Mouse (Mus musculus): Measurements from ENCODE around the gene Il1a. TPM values are rescaled to one million over a fixed set of nuclear protein-coding genes. Genes with fewer than 3 reads are reported as not detected.

Il1a gene
- polyA plus RNA-seq, 1 experiment from 2014 or later = 0.25 TPM

- Histone ChIP-seq H3K9me3 (replicated peaks; ENCODE audit: control insufficient read depth, low read length, poor library complexity, severe bottlenecking) (no peaks in the 10 kb centered on the region; the same call in 1 of the 2 replicates), H3K27me3 (ENCODE audit: control insufficient read depth, insufficient read depth, low read depth, low read length) (no peaks in the 10 kb centered on the region), H3K36me3 (ENCODE audit: control insufficient read depth, insufficient read depth, low read length) (no peaks in the 10 kb centered on the region), H3K9ac (ENCODE audit: low read depth, low read length) (no peak overlapping the region), H3K4me3 (ENCODE audit: low read depth, low read length) (no peak overlapping the region), H3K4me2 (ENCODE audit: low read length) (no peak overlapping the region), H3K4me1 (ENCODE audit: control insufficient read depth, insufficient read depth, low read length) (no peaks in the 10 kb centered on the region), H3K27ac (ENCODE audit: low read length) (no peak overlapping the region)
- ATAC-seq = no peak
- 91% methylated on average over 9 of the region's 9 CpGs for WGBS
Measured at GRCm38 (mm10) chr2:129270621-129271020, 39.2 kb downstream of the Il1a start.

- WGBS = 94% methylated on average over 5 of the region's 5 CpGs
Measured at GRCm38 (mm10) chr2:129269986-129270385, 39.8 kb downstream of the Il1a start.

GRCm38 (mm10) chr2:129269161-129269643 is 40.6 kb downstream of the Il1a start:
- H3K4me1 ChIP-seq (ENCODE audit: control insufficient read depth, insufficient read depth, low read length) = no peaks in the 10 kb centered on the region
- WGBS = 95% methylated on average over 12 of the region's 12 CpGs
- H3K27me3 ChIP-seq (ENCODE audit: control insufficient read depth, insufficient read depth, low read depth, low read length) = no peaks in the 10 kb centered on the region
- ATAC-seq = no peak
- no peak overlapping the region for H3K4me3 ChIP-seq (ENCODE audit: low read depth, low read length)
- no peak overlapping the region for H3K9ac ChIP-seq (ENCODE audit: low read depth, low read length)
- no peaks in the 10 kb centered on the region; the same call in 1 of the 2 replicates for H3K9me3 ChIP-seq (replicated peaks; ENCODE audit: control insufficient read depth, low read length, poor library complexity, severe bottlenecking)
- no peaks in the 10 kb centered on the region for H3K36me3 ChIP-seq (ENCODE audit: control insufficient read depth, insufficient read depth, low read length)
- no peak overlapping the region for H3K4me2 ChIP-seq (ENCODE audit: low read length)
- H3K27ac ChIP-seq (ENCODE audit: low read length) = no peak overlapping the region

More at GRCm38 (mm10) chr2:129269986-129270385, 39.8 kb downstream of the Il1a start:
- Histone ChIP-seq H3K4me3 (ENCODE audit: low read depth, low read length) (no peak overlapping the region), H3K4me1 (ENCODE audit: control insufficient read depth, insufficient read depth, low read length) (no peaks in the 10 kb centered on the region), H3K4me2 (ENCODE audit: low read length) (no peak overlapping the region), H3K9ac (ENCODE audit: low read depth, low read length) (no peak overlapping the region), H3K27me3 (ENCODE audit: control insufficient read depth, insufficient read depth, low read depth, low read length) (no peaks in the 10 kb centered on the region), H3K36me3 (ENCODE audit: control insufficient read depth, insufficient read depth, low read length) (no peaks in the 10 kb centered on the region), H3K27ac (ENCODE audit: low read length) (no peak overlapping the region), H3K9me3 (replicated peaks; ENCODE audit: control insufficient read depth, low read length, poor library complexity, severe bottlenecking) (no peaks in the 10 kb centered on the region; the same call in 1 of the 2 replicates)
- ATAC-seq = no peak

- no peak for ATAC-seq
- Histone ChIP-seq H3K27ac (ENCODE audit: low read length) (no peak overlapping the region), H3K4me1 (ENCODE audit: control insufficient read depth, insufficient read depth, low read length) (no peaks in the 10 kb centered on the region), H3K9ac (ENCODE audit: low read depth, low read length) (no peak overlapping the region), H3K9me3 (replicated peaks; ENCODE audit: control insufficient read depth, low read length, poor library complexity, severe bottlenecking) (no peaks in the 10 kb centered on the region; the same call in 1 of the 2 replicates), H3K36me3 (ENCODE audit: control insufficient read depth, insufficient read depth, low read length) (no peaks in the 10 kb centered on the region), H3K4me2 (ENCODE audit: low read length) (no peak overlapping the region), H3K27me3 (ENCODE audit: control insufficient read depth, insufficient read depth, low read depth, low read length) (no peaks in the 10 kb centered on the region), H3K4me3 (ENCODE audit: low read depth, low read length) (no peak overlapping the region)
- WGBS = 94% methylated on average over 5 of the region's 5 CpGs
Measured at GRCm38 (mm10) chr2:129267738-129268137, 42.0 kb downstream of the Il1a start.

- Histone ChIP-seq H3K36me3 (ENCODE audit: control insufficient read depth, insufficient read depth, low read length) (no peaks in the 10 kb centered on the region), H3K9ac (ENCODE audit: low read depth, low read length) (no peak overlapping the region), H3K4me2 (ENCODE audit: low read length) (no peak overlapping the region), H3K4me1 (ENCODE audit: control insufficient read depth, insufficient read depth, low read length) (no peaks in the 10 kb centered on the region), H3K9me3 (replicated peaks; ENCODE audit: control insufficient read depth, low read length, poor library complexity, severe bottlenecking) (no peaks in the 10 kb centered on the region; the same call in 1 of the 2 replicates), H3K27ac (ENCODE audit: low read length) (no peak overlapping the region), H3K4me3 (ENCODE audit: low read depth, low read length) (no peak overlapping the region), H3K27me3 (ENCODE audit: control insufficient read depth, insufficient read depth, low read depth, low read length) (no peaks in the 10 kb centered on the region)
- 95% methylated on average over 7 of the region's 7 CpGs for WGBS
- no peak for ATAC-seq
Measured at GRCm38 (mm10) chr2:129265316-129265715, 44.5 kb downstream of the Il1a start.

- ATAC-seq = no peak
Measured at GRCm38 (mm10) chr2:129263073-129263472, 46.7 kb downstream of the Il1a start.

GRCm38 (mm10) chr2:129261151-129261794 is 48.5 kb downstream of the Il1a start:
- Histone ChIP-seq H3K4me3 (ENCODE audit: low read depth, low read length) (no peak overlapping the region), H3K4me1 (ENCODE audit: control insufficient read depth, insufficient read depth, low read length) (no peaks in the 10 kb centered on the region), H3K36me3 (ENCODE audit: control insufficient read depth, insufficient read depth, low read length) (no peaks in the 10 kb centered on the region), H3K27me3 (ENCODE audit: control insufficient read depth, insufficient read depth, low read depth, low read length) (no peaks in the 10 kb centered on the region), H3K9me3 (replicated peaks; ENCODE audit: control insufficient read depth, low read length, poor library complexity, severe bottlenecking) (no peaks in the 10 kb centered on the region; the same call in 1 of the 2 replicates), H3K4me2 (ENCODE audit: low read length) (no peak overlapping the region), H3K9ac (ENCODE audit: low read depth, low read length) (no peak overlapping the region), H3K27ac (ENCODE audit: low read length) (no peak overlapping the region)
- ATAC-seq = no peak
- WGBS = 60% methylated on average over 6 of the region's 6 CpGs

More at GRCm38 (mm10) chr2:129263073-129263472, 46.7 kb downstream of the Il1a start:
- WGBS = 77% methylated on average over 5 of the region's 5 CpGs
- Histone ChIP-seq H3K9ac (ENCODE audit: low read depth, low read length) (no peak overlapping the region), H3K4me1 (ENCODE audit: control insufficient read depth, insufficient read depth, low read length) (no peaks in the 10 kb centered on the region), H3K4me2 (ENCODE audit: low read length) (no peak overlapping the region), H3K36me3 (ENCODE audit: control insufficient read depth, insufficient read depth, low read length) (no peaks in the 10 kb centered on the region), H3K27me3 (ENCODE audit: control insufficient read depth, insufficient read depth, low read depth, low read length) (no peaks in the 10 kb centered on the region), H3K27ac (ENCODE audit: low read length) (no peak overlapping the region), H3K4me3 (ENCODE audit: low read depth, low read length) (no peak overlapping the region), H3K9me3 (replicated peaks; ENCODE audit: control insufficient read depth, low read length, poor library complexity, severe bottlenecking) (no peaks in the 10 kb centered on the region; the same call in 1 of the 2 replicates)

- no peaks in the 10 kb centered on the region for H3K27me3 ChIP-seq (ENCODE audit: control insufficient read depth, insufficient read depth, low read depth, low read length)
- no peaks in the 10 kb centered on the region for H3K9me3 ChIP-seq (replicated peaks; ENCODE audit: control insufficient read depth, low read length, poor library complexity, severe bottlenecking)
- ATAC-seq = no peak
- H3K9ac ChIP-seq (ENCODE audit: low read depth, low read length) = no peak overlapping the region
- H3K36me3 ChIP-seq (ENCODE audit: control insufficient read depth, insufficient read depth, low read length) = no peaks in the 10 kb centered on the region
- no peaks in the 10 kb centered on the region for H3K4me1 ChIP-seq (ENCODE audit: control insufficient read depth, insufficient read depth, low read length)
- no peak overlapping the region for H3K4me2 ChIP-seq (ENCODE audit: low read length)
- WGBS = 70% methylated on average over 3 of the region's 3 CpGs
- no peak overlapping the region for H3K4me3 ChIP-seq (ENCODE audit: low read depth, low read length)
- no peak overlapping the region for H3K27ac ChIP-seq (ENCODE audit: low read length)
Measured at GRCm38 (mm10) chr2:129260646-129261045, 49.1 kb downstream of the Il1a start.

GRCm38 (mm10) chr2:129258475-129259211 is 51.1 kb downstream of the Il1a start:
- Histone ChIP-seq H3K9ac (ENCODE audit: low read depth, low read length) (no peak overlapping the region), H3K36me3 (ENCODE audit: control insufficient read depth, insufficient read depth, low read length) (no peaks in the 10 kb centered on the region), H3K4me2 (ENCODE audit: low read length) (peak overlapping the region; percentile 38), H3K27ac (ENCODE audit: low read length) (no peak overlapping the region), H3K27me3 (ENCODE audit: control insufficient read depth, insufficient read depth, low read depth, low read length) (no peaks in the 10 kb centered on the region), H3K4me1 (ENCODE audit: control insufficient read depth, insufficient read depth, low read length) (no peaks in the 10 kb centered on the region), H3K4me3 (ENCODE audit: low read depth, low read length) (no peak overlapping the region), H3K9me3 (replicated peaks; ENCODE audit: control insufficient read depth, low read length, poor library complexity, severe bottlenecking) (no peaks in the 10 kb centered on the region)
- 27% methylated on average over 7 of the region's 7 CpGs for WGBS
- peak; percentile 82 for ATAC-seq

Data from midbrain, embryonic 16.5 days (tissue).